Mouse (Mus musculus): ENCODE measurements around the gene Tmem114.

Tmem114 gene

GRCm38 (mm10) chr16:8409197-8409596 is 15.7 kb downstream of the Tmem114 start:
- DNase-seq (ENCODE audit: extremely low spot score), result no peak

- DNase-seq (ENCODE audit: extremely low spot score), result peak; percentile 70
These were observed 18.2 kb downstream of the Tmem114 start for GRCm38 (mm10) chr16:8406708-8407107.

GRCm38 (mm10) chr16:8402663-8403062 is 22.3 kb downstream of the Tmem114 start:
- DNase-seq (ENCODE audit: extremely low spot score), result no peak

GRCm38 (mm10) chr16:8401171-8401955 is 23.6 kb downstream of the Tmem114 start:
- no peak for DNase-seq (ENCODE audit: extremely low spot score)

- no peak for DNase-seq (ENCODE audit: extremely low spot score)
These were observed 25.1 kb downstream of the Tmem114 start for GRCm38 (mm10) chr16:8399868-8400267.

GRCm38 (mm10) chr16:8394946-8395345 is 30.0 kb downstream of the Tmem114 start:
- DNase-seq (ENCODE audit: extremely low spot score), result no peak

- DNase-seq (ENCODE audit: extremely low spot score), result no peak
These were observed 36.4 kb downstream of the Tmem114 start for GRCm38 (mm10) chr16:8388491-8388890.

GRCm38 (mm10) chr16:8386386-8386785 is 38.5 kb downstream of the Tmem114 start:
- DNase-seq (ENCODE audit: extremely low spot score), result no peak

GRCm38 (mm10) chr16:8385679-8386078 is 39.3 kb downstream of the Tmem114 start:
- no peak for DNase-seq (ENCODE audit: extremely low spot score)

- DNase-seq (ENCODE audit: extremely low spot score), result no peak
These were observed 40.2 kb downstream of the Tmem114 start for GRCm38 (mm10) chr16:8384772-8385171.

GRCm38 (mm10) chr16:8383396-8383795 is 41.5 kb downstream of the Tmem114 start:
- no peak for DNase-seq (ENCODE audit: extremely low spot score)

- DNase-seq (ENCODE audit: extremely low spot score), result no peak
These were observed 61.9 kb downstream of the Tmem114 start for GRCm38 (mm10) chr16:8363066-8363465.
